Mouse (Mus musculus) ES-CJ7 (cell line): ENCODE measurements at regions not wholly inside any gene's neighbourhood (a gene's known extent, or its start where the extent isn't known, plus 50 kb on each side); places are given as distances from the start of the nearest gene placed in this dataset.

Source experiments
- DNase-seq: peaks from one replicate; pipeline ENCODE4 v3.0.0; 2011; ENCODE audit warnings: low read depth, low spot score

DNA sequence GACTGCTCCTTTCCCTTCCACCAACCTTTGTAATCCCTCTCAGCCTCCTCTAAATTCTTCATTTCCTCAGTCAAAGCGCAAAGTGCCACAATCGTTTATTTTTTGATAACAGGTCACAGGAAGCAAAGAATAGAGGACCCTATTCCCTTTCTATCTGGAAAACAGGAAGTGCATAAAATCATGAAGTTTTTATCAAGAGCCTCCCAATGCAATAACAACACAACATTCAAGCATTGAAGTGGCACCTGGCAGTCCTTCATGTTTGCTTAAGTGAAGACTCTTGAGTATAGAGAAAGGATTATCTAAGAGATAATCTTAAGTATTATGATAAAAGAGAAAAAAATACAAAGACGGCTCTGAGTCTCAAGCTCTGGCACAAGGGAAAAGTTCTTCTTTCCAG, 111.9 kb downstream of the Ibtk start:
- no peak for DNase-seq

DNA sequence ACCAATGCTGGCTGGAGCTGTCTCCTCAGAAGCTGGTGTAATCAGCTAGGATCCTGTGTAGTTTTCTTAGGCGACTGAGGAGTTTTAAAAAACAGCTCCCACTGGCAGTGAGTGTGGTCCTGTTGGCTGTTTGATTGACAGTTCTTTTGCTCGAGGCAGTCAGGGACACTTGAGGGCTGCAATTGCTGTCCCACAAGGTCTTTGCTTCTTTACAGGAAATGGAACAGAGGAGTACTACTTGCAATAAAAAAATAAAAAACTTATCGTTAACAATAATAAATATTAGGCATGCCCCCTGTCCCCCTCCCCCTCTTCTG, 113.0 kb downstream of the Ibtk start:
- DNase-seq: no peak

DNA sequence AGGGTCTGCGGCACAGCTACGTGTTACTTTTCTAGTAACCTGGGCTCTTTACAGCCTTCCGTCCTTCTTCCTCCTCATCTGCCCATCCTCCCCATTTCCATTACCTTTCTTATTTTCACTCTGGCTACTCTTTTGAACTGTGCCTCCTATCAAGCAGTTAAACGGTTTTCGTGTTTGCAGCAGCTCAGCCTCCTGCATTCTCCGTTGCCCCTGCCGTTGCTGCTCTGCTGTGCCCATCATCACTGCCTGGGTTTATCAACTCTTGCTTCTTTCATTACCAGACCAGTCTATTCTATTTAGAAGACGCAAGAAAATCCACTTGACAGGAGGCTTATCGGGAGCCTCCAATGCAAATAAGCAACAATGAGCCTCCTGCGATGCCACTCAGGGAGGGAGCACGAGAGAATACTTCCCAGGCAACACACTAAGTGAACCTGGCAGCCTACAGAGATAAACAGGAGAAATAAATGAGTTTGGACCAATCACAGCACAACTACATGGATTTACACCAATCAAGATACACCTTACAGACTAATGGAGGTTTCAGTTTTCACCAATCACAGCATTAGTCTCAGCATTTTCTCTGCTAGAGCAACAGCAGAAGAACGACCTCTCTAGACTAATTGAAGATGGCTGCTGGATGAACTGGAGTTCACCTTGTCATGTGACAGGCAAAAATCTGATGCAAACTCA, 113.5 kb downstream of the Ibtk start:
- peak; percentile 68 for DNase-seq

DNA sequence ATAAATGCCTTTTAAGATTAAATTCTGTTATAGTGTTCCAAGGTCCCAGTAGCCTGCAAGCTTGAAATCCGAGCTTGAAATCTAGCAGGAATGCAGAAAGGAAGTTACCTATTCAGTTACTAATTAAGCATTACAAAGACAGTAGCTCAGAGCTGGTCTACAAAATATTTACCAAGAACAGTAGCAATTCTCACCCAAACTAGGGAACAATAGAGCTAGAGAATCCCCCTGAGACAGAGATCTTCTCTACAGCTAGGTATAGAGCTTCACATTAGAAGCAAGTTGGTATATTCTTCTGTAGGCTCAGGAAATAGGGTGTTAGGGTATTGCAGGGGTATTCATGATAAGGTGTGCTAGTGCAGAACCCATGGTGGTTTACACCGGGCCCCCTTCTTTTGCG, 114.3 kb downstream of the Ibtk start:
- peak; percentile 59 for DNase-seq

DNA sequence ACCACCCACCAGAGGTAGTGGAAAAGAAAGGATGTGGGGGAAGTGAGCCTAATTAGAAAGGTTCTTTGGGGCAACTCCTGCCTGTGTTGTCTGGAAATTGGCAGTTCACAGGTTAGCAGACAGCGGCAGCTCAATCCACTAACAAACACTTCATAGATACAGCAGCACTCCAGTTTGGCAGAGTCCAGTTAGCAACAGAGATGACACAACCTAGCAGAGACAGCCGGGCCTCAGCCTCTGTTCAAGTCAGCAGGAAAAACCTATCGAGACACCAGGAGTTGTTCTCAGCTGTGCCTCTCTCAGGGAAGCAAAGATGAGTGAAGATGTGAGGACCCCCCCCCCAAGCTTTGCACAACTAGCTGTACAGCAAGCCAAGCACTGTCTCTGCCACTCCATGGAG, 131.2 kb downstream of the Ibtk start:
- DNase-seq: no peak

DNA sequence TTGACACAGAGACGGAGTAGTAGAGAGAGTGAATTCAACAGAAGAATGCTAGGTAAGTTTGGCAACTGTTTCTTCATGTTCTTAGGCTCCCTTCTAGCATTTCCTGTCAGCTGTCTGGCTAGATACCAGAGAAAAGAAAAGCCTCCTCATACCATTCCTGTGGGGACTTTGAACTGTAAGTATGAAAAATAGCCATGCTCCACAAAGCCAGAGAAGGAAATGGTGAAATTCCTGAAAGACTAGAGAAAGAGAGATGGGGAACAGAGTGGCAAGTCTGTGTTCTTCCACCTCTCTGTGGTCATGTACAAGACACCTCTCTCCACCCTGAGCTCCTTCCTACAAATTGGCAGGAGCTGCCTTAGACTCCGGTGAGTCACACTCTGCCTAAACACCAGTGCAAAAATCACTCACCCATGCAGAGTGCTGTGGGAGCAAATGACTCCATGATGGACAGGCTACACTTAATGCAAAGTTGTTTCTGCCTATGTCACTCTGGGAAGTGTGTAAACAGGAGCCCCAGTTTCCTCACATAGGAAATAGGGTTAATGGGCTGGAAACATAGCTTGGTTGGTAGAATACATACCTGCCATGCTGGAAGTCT, 131.9 kb downstream of the Ibtk start:
- no peak for DNase-seq

DNA sequence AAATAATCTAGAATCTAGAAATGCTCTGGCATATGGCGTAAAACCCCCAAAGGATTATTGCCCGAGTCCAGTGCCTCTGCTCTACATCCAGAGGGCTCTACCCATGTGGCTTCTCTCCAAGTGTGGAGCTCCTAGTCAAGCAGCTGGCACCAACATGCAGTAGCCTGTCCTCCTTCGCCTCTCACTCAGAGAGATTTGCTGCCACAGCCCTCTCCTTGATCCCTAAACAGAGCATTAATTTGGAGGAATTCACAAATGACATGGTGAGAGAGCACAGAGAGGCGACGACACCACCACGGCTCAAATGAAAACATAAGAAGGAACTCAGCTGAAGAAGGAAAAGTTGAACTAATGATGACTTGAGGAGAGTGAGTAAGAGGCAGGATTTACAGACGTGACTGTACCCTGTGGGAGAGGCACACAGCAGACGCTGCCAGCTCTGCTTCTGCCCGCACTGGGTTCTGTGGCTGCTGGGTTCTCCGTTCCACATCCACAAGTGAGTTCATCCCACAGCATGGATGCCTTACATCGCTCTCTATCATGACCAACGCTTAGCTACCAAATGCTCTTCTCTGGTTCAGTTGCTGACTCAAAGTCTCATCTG, 132.8 kb downstream of the Ibtk start:
- DNase-seq: no peak

DNA sequence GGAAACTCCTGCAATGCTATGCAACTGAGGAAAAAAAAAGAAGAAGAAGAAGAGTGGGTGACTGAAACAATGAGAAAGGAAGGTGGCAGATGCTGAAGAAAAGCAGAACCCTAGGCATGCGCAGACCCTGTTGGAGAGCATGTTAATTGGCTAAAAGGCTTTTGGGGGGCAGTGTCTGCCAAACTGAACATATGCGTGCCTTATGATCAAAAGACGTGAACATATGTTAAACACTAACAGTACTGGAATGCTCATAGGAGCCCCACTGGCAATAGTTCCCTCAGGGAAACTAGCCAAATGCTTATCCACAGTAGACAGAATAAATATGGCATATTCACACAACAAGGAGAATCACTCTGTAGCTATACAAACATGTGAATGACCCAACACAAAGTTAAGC, 140.0 kb downstream of the Ibtk start:
- no peak for DNase-seq

DNA sequence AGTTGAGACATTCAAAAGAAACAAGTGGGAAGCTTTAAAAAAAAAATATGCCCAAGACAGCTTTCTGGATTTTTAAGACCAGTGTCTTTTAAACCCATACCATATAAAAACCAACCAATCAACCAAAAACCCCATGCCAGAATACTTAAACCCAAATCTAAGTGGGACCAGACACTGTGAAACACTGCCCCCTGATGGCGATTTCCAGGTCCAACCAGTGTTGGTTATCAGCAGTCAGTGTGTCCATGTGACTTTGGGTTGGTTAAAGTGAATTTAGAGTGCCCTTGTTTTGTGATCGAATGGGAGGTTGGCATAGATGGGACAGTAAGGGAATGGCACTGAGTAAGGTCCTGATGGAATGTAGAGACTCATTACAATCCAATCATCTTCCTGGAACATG, 152.2 kb downstream of the Ibtk start:
- peak; percentile 40 for DNase-seq

DNA sequence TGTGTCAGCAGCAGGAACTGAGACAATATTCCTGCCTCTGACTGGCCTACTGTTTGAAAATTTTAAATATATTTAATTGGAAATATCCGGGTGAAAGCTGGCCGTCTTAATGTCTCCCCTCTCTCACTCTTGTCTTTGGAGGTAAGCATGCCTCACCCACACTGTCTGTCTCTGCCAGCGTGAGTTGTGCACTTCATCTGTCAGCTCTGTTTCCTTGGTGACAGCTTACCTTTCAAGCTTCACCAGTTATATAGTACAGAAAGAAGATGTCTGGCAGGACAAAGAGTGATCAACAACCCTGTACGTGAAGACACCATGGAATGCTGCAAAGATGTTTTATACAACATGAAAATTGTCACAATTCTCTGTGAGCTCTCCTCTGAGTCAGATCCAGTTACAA, 155.3 kb downstream of the Ibtk start:
- no peak for DNase-seq

DNA sequence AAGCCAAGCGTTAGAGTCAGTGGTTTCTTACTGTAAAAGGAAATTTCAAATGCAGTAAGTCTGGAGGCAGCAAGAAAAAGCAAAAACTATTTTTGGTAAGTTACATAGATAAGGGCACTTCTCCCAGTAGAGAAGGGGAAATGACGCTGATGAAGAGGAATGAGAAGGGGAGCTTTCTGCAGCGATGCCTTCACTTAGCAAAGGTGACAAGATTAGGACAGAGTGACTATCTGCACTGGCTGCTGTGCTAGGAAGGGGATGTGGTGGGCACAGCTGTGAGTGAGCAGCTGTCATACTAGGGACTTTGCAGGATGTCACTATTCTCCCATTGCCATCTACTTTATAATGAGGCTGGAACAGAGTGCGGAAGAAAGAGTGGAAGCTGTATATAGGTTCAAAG, 156.5 kb downstream of the Ibtk start:
- DNase-seq: no peak

DNA sequence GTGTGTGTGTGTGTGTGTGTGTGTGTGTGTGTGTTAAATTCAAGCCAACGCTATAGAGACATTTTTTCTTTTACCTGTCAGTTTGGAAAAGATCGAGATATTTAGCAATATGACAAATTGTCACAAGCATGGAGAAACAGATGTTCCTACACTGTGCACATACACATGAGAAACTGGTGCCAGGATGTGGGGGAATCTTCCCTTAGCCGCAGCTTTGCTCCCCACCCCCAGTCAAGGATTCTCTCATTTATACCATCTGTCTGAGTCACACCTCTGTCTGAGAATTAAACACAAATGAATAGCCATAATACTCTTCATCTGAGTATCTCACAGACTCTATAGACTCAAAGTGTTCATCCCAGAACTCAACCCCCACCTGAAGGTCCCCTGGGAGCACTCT, 159.9 kb downstream of the Ibtk start:
- no peak for DNase-seq

DNA sequence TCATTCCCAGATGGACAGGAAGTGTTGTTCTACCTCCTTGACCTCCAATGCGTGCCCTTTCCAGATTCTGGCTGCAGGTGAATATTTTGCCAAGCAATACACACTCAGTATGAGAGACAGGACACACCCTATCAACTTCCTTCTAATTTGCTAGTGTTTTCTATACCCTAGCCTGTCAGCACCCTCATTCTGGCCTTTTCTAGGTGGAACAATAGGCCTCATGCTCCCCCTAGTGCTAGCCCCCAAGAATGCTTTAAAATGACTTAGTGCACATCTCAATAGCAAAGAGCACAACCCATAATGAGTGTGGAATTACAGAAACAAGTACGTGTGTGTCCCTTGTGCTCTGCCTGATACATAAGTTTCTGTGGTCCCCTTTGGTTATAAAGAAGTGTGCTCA, 161.1 kb downstream of the Ibtk start:
- peak; percentile 51 for DNase-seq

DNA sequence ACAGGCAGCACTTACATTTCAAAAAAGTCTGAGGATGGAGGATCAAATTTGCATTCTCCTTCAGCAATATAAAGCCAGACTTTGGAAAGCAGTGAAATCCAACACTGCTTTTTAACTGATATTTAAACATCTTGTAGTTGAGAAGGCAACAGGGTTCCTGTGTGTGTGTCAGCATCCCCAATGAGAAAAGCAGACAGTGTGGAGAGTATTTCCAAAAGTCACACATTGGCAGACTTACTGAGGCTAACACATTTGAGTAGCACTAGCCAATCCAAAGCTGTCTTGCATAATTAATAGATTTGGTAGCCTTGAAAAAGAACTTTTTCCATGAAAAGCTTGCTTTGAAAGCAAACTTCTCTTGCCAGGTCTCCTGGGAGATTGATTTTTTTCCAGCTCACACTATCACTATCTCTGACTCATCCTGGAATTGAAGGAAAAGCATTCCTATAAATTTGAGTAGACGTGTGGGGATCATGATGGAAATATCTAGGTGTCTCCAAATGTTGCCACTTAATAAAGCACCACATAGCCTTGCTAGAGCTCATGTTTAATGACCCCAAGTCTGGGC, 168.0 kb downstream of the Ibtk start:
- no peak for DNase-seq

DNA sequence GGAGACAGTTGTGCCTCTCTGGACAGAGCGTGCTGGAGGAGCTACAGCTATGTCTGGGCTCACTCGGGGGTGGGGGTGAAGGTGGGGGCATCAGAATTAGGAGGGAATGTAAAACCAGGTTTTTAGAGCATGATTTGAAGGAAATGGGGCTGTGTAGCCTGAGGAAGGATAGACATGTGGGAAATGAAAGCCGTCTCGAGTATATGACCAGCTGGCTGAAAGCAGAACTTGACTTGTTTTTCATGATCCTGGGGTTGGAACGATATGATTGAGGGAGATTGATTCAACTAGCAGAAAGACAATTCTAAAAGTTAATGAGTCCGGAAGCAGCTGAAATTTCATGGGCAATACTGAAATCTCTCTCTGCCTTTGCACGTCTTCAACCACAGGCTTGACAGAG, 171.3 kb downstream of the Ibtk start:
- DNase-seq: no peak

DNA sequence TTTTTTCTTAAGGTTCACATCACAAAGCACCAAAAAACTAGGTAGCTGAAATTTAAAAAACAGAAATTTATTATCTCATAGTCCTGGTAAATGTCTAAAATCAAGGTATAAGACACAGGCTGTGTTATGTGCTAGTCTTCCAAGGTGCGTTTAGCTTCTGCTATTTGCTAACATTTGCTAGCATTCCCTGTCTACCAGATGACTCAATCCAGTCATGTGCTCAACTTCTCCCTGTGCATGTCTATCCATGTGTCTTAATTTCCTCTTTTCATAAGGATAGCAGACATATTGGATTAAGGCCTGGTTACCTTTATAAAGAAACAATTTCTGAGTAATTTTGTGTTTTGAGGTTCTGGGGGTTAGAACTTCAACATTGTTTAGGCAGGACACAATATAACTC, 171.8 kb downstream of the Ibtk start:
- DNase-seq: no peak

DNA sequence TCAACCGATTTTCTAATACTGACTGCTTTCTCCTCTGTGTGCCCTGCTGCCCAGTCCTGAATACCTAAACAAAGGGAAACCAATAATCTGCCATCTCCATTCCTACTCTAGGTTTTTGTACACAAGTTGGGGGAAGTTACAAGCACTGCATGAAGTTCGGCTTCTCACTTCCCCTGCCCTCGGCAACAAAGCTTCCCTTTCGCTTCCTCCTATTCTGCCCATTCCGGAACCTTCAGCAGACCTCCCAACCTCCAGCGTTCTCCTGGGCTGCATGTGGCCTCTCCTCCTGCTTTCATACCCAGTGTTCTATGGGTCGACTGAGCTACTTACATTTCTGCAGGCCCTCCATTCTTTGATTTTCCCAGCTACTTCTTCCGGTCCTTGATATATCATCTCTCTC, 180.3 kb downstream of the Ibtk start:
- no peak for DNase-seq

DNA sequence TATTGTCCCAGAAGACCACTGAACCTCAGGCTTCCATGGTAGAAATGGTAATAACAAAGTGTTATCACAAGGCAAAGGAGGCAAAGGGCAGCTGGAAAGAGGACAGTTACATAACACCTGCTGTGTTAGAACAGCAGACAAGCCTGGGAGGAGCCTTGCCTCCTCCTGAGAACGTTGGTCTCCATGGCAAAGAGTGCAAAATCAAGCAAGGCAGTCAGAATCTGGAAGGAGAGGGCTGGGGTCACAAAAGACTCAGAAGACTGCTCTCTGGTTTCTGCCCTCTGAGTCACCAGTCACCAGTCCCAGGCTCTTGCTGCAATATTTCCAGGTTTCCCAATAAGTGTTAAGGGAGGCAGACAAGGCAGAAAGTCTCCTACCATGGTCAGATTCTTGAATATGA, 197.3 kb downstream of the Ibtk start:
- no peak for DNase-seq

DNA sequence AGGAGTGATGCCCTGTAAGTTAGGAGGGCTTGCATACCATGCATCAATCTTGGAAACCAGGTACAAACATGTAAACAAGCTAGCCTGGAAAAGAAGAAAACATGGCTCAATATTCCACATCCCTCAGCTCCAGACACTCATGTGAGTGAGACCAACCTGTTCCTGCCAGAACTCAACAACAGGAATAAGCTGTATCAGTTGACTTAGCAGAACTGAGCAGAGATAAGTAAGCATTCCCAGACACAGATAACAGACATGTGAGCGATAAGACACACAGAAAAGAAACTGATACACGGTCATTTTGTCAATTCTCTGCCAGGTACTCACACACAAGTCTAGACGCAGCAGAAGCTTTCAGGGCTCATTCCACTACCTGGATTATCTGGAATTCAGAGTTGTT, 198.7 kb downstream of the Ibtk start:
- no peak for DNase-seq

DNA sequence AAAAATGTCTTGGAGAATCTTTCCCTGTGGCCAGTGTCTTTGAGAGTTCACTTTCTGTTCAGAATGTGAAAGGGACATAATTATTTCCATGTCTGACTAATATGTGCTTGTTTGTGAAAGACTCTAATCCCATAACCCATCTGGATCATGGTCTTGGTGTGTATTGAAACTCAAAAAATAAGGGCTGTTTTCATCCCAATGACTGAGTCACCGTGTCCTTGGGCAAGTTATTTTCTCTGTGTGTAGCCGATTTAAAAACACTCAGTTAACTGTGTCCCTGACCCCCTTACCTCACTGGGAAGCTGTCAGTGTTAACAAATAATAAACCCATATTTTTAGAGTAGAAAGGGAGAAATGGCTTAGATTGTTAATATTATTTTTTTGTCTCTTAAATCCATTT, 202.9 kb downstream of the Ibtk start:
- DNase-seq: no peak

DNA sequence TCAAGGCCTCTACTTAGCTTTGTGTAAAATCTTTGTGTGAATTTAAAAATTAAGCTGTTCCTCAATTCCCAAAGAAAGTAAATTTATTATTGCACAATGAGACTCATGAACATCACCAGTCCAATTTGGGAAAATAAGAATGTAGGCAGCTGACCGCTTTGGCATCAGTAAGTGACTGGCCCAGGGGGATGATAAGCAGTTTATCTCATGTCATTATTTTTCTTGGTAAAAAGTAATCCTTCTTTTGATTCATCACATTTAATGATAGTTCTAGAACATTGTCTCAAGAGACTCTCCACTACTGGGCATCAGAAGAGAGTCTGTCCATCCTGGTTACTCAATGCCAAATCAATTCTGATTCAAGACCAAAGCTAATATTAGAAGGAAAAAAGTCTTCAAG, 203.6 kb downstream of the Ibtk start:
- no peak for DNase-seq

DNA sequence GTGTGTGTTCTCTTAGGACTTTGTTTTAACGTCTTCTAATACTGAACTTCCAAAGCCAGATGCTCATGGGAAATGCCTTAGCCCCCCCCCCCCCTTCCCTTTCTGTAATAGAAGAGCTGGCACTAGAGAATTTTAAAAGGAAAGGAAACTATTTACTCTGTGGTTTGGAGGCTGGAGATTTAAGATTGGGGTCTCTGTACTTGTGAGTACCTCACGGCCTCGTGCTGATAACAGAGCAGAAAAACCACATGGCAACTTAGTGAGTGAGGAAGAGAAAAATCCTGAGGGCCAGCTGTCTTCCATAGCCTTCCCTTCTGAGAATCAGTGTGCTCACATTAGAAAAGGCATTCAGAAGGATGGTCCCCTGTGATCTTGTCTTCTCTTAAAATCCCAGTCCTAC, 210.6 kb downstream of the Ibtk start:
- DNase-seq: no peak

DNA sequence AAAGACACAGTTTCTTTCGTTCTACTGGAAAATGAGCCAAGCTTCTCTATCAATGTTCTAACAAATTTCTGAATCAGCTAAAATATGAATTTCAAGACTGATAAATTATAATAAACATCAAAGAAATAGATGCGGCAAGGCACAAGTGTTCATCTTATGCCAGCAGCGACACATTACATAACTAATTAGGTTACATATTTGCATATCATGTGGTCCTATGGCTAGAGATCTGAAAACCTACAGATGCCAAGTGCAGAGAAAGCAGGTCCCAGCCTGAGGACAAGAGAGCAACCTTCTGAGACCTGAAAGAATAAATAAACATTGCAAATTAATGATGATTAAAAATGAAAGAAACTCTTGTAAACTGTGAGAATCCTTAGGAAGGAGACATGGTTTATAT, 201.3 kb upstream of the Tent5a start:
- no peak for DNase-seq
